Mouse (Mus musculus) kidney, adult 2 months (tissue): ENCODE results near the gene Psat1. TPM values are rescaled to one million over a fixed set of nuclear protein-coding genes. Genes with fewer than 3 reads are reported as not detected.
A peak's percentile ranks its signal among the peaks of the same experiment; 100 is the strongest.

Experiments
- DNase-seq: peaks from one replicate; pipeline ENCODE4 v3.0.0; 2021
- H3K27ac ChIP-seq: fragments of 200-500 bp; 2 replicates; pipeline ENCODE4 v1.5.1; 2012; ENCODE audit warnings: low read depth, low read length, control low read depth, inconsistent platforms; ENCODE audit not compliant: insufficient read depth
- H3K27me3 ChIP-seq: fragments of 200-500 bp; replicated peaks from 2 replicates; pipeline ENCODE4 v1.6.1; 2012; ENCODE audit warnings: mild to moderate bottlenecking, moderate library complexity, low read length, inconsistent platforms; ENCODE audit not compliant: control insufficient read depth, insufficient read depth
- H3K36me3 ChIP-seq: fragments of 200-500 bp; 2 replicates; pipeline ENCODE4 v1.6.1; 2012; ENCODE audit warnings: mild to moderate bottlenecking, moderate library complexity, low read length, inconsistent platforms; ENCODE audit not compliant: control insufficient read depth, insufficient read depth
- H3K4me1 ChIP-seq: fragments of 200-500 bp; 2 replicates; pipeline ENCODE4 v1.6.1; 2011; ENCODE audit warnings: low read length; ENCODE audit not compliant: control insufficient read depth, insufficient read depth
- H3K4me3 ChIP-seq: fragments of 200-500 bp; 2 replicates; pipeline ENCODE4 v1.5.1; 2011; ENCODE audit warnings: mild to moderate bottlenecking, low read depth, low read length, control low read depth; ENCODE audit not compliant: insufficient read depth
- CTCF ChIP-seq: fragments of 200-500 bp; conservative IDR thresholded peaks from 2 replicates; pipeline ENCODE4 v1.5.1; 2011; ENCODE audit warnings: low read depth, mild to moderate bottlenecking, control low read depth, low read length, moderate library complexity, mixed read lengths; ENCODE audit not compliant: insufficient read depth, insufficient read length
- POLR2A ChIP-seq: fragments of 200-500 bp; IDR thresholded peaks from one replicate; pipeline ENCODE4 v1.6.1; 2011; ENCODE audit warnings: low read depth, low read length, control low read depth
- WGBS: fragments of 180-500 bp; shearing (Covaris S2); methylation state at CpG from one replicate; pipeline ENCODE4 v1.1.7; 2018; 5-methylcytosine and 5-hydroxymethylcytosine counted together
- polyA plus RNA-seq: library from polyadenylated mRNA; depleted of rRNA; stranded (reverse); fragments of >200 nt; gene quantifications from 2 replicates; pipeline ENCODE4 v1.2.3, GENCODE M21; 2012; rRNA removed

Gene Psat1
- 21.0 and 28.5 TPM in 2 replicates for polyA plus RNA-seq

- Histone ChIP-seq H3K27ac (peak within 1 kb of the TSS; percentile 34; the same call in 1 of the 2 replicates), H3K4me3 (no peak within 1 kb of the TSS), H3K36me3 (no peaks in the 10 kb centered on the region), H3K27me3 (no peaks in the 10 kb centered on the region), H3K4me1 (no peaks in the 10 kb centered on the region)
- no peak for DNase-seq
- TF ChIP-seq CTCF (no peak), POLR2A (no peak)
- 83% methylated on average over 7 of the region's 7 CpGs for WGBS
Observed at GRCm38 (mm10) chr19:15947237-15947636, at the start of gene Psat1. TSS of gene Psat1 (minus strand) at chr19:15947337.

- TF ChIP-seq CTCF (no peak), POLR2A (no peak)
- Histone ChIP-seq H3K27ac (no peak overlapping the region), H3K4me3 (no peak overlapping the region), H3K36me3 (no peaks in the 10 kb centered on the region), H3K27me3 (no peaks in the 10 kb centered on the region), H3K4me1 (no peaks in the 10 kb centered on the region)
- no peak for DNase-seq
- WGBS, result 75% methylated on average over 1 of the region's 1 CpGs
Observed at GRCm38 (mm10) chr19:15990102-15990501, 43.0 kb upstream of the Psat1 start.

GRCm38 (mm10) chr19:15985172-15985713 lies 38.1 kb upstream of the Psat1 start:
- H3K4me3 ChIP-seq, result peak overlapping the region; percentile 80
- no peak overlapping the region for H3K27ac ChIP-seq
- no peak for DNase-seq
- H3K4me1 ChIP-seq, result no peaks in the 10 kb centered on the region
- TF ChIP-seq CTCF, result no peak
- no peak for TF ChIP-seq POLR2A
- no peaks in the 10 kb centered on the region for H3K36me3 ChIP-seq
- 30% methylated on average over 10 of the region's 10 CpGs for WGBS
- H3K27me3 ChIP-seq, result no peaks in the 10 kb centered on the region

- TF ChIP-seq POLR2A (peak; percentile 4), CTCF (0 out of 2 replicates have a peak, but pooled peaks have one; percentile 18)
- peak within 1 kb of the TSS; percentile 18; the same call in 1 of the 2 replicates for H3K27ac ChIP-seq
- H3K4me3 ChIP-seq, result peak within 1 kb of the TSS; percentile 80
- no peaks in the 10 kb centered on the region for H3K4me1 ChIP-seq
- no peaks in the 10 kb centered on the region for H3K36me3 ChIP-seq
- DNase-seq, result peak; percentile 93
- WGBS, result under 1% methylated on average over 71 of the region's 88 CpGs
- no peaks in the 10 kb centered on the region for H3K27me3 ChIP-seq
Observed at GRCm38 (mm10) chr19:15984449-15985171, 37.5 kb upstream of the Psat1 start, which contains the start of gene Cep78. TSS of gene Cep78 (minus strand) at chr19:15984989.

- Histone ChIP-seq H3K27me3 (no peaks in the 10 kb centered on the region), H3K4me1 (no peaks in the 10 kb centered on the region), H3K4me3 (peak overlapping the region; percentile 80), H3K36me3 (no peaks in the 10 kb centered on the region), H3K27ac (no peak overlapping the region)
- TF ChIP-seq POLR2A, result no peak
- TF ChIP-seq CTCF, result no peak
- DNase-seq, result no peak
- 59% methylated on average over 15 of the region's 15 CpGs for WGBS
Observed at GRCm38 (mm10) chr19:15983739-15984344, 36.7 kb upstream of the Psat1 start.

GRCm38 (mm10) chr19:15982926-15983738 lies 36.0 kb upstream of the Psat1 start:
- Histone ChIP-seq H3K36me3 (no peaks in the 10 kb centered on the region), H3K27ac (no peak overlapping the region), H3K4me1 (no peaks in the 10 kb centered on the region), H3K4me3 (no peak overlapping the region), H3K27me3 (no peaks in the 10 kb centered on the region)
- 82% methylated on average over 10 of the region's 10 CpGs for WGBS
- no peak for DNase-seq
- TF ChIP-seq POLR2A (no peak), CTCF (no peak)

- whole genome bisulfite sequencing, result 20% methylated on average over 4 of the region's 4 CpGs
- peak; percentile 73 for DNase-seq
Observed at GRCm38 (mm10) chr19:15981861-15982260, 34.7 kb upstream of the Psat1 start.

More at GRCm38 (mm10) chr19:15981861-15982260, 34.7 kb upstream of the Psat1 start:
- H3K36me3 ChIP-seq, result no peaks in the 10 kb centered on the region
- no peak for TF ChIP-seq POLR2A
- TF ChIP-seq CTCF, result peak; percentile 54
- no peak overlapping the region for H3K27ac ChIP-seq
- H3K4me3 ChIP-seq, result no peak overlapping the region
- H3K4me1 ChIP-seq, result no peaks in the 10 kb centered on the region
- no peaks in the 10 kb centered on the region for H3K27me3 ChIP-seq
